35 mouse cellular contexts compared by ENCODE assay signal in the genomic region with DNA sequence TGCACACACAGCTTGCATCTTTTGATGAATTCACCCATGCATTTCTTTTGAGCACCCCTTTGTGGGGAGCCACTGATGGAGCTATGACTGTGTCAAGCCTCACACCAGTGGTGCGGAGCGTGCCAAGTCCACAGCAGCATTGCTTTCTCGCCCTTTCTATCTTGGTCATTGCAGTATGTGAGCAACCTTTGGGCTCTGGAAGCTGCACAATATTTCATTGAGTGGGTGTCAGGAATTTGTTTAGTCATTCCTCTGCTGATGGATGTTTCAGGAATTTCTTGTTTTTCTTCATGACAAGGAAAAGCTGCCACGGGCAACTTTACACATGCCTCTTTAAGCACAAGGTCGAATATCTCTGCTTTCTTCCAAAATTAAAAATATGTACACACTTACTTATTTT. TPM values are rescaled to one million over a fixed set of nuclear protein-coding genes. Genes with fewer than 3 reads are reported as not detected.
DNase-seq lines count a peak whose midpoint lies in the region; ATAC-seq and TF ChIP-seq lines count a peak whose summit lies in the region.
"Had no signal": no experiment of that assay in that cellular context is flagged by ENCODE, and none has a peak within 500 bp of the region (broad histone marks: within the 10 kb centered on the region; RNA-seq: fewer than 3 reads in every experiment).

No protein-coding gene starts in this region.

- no peaks in the 10 kb centered on the region for H3K9me3 ChIP-seq in lung, embryonic 14.5 days (ENCODE audit: low read depth, low read length)
- no peaks in the 10 kb centered on the region for H3K9me3 ChIP-seq in stomach, postnatal 0 days (ENCODE audit: control insufficient read depth, low read length)
- H3K9me3 ChIP-seq: heart, embryonic 15.5 days; limb, embryonic 10.5 days; limb, embryonic 15.5 days; liver, embryonic 15.5 days; midbrain, embryonic 13.5 days; neural tube, embryonic 13.5 days had no signal

- H3K4me2 ChIP-seq in lung, embryonic 14.5 days = no peak overlapping the region
- no peak overlapping the region for H3K4me2 ChIP-seq in stomach, postnatal 0 days (replicated peaks; ENCODE audit: low read depth)
- H3K4me2 ChIP-seq: heart, embryonic 15.5 days; limb, embryonic 15.5 days; liver, embryonic 15.5 days; midbrain, embryonic 13.5 days; neural tube, embryonic 13.5 days had no signal

- 43% methylated on average over 5 of the region's 5 CpGs for WGBS in lung, embryonic 14.5 days
- 50% methylated on average over 5 of the region's 5 CpGs for WGBS in stomach, postnatal 0 days

- in situ Hi-C loops in Patski (cut with MboI; ENCODE audit: low pct_unique_long_range_greater_than_20kb) = no loop called here

- TF ChIP-seq EP300 in stomach, postnatal 0 days (optimal IDR thresholded peaks at IDR 0.05) = no peak

- CTCF ChIA-PET in Patski (lab: Charles Lee) = no interaction called here

- H3K4me3 ChIP-seq in lung, embryonic 14.5 days (ENCODE audit: low read depth, low read length) = no peak overlapping the region
- H3K4me3 ChIP-seq in stomach, postnatal 0 days (ENCODE audit: low read depth, low read length) = no peak overlapping the region
- H3K4me3 ChIP-seq: heart, embryonic 15.5 days; layer of hippocampus, adult 2 months; limb, embryonic 10.5 days; limb, embryonic 15.5 days; liver, embryonic 15.5 days; midbrain, embryonic 13.5 days; neural tube, embryonic 13.5 days had no signal

- no peak for ATAC-seq in lung, embryonic 14.5 days (ENCODE audit: insufficient read depth)
- ATAC-seq in Patski = peak; percentile 85
- ATAC-seq in stomach, postnatal 0 days (ENCODE audit: low FRiP score, low TSS enrichment) = no peak
- ATAC-seq: midbrain, embryonic 13.5 days had no signal

- peaks cover 5% of the 10 kb centered on the region for H3K4me1 ChIP-seq in lung, embryonic 14.5 days (ENCODE audit: insufficient read depth)
- no peaks in the 10 kb centered on the region for H3K4me1 ChIP-seq in stomach, postnatal 0 days (replicated peaks; ENCODE audit: control insufficient read depth, insufficient read depth)
- H3K4me1 ChIP-seq: heart, embryonic 15.5 days; liver, embryonic 15.5 days; midbrain, embryonic 13.5 days had no signal

- no peak overlapping the region for H3K9ac ChIP-seq in lung, embryonic 14.5 days
- no peak overlapping the region for H3K9ac ChIP-seq in stomach, postnatal 0 days (ENCODE audit: low read length)
- H3K9ac ChIP-seq: heart, embryonic 15.5 days; limb, embryonic 15.5 days; liver, embryonic 15.5 days; midbrain, embryonic 13.5 days; neural tube, embryonic 13.5 days had no signal

- peak; percentile 62 for DNase-seq in lung, embryonic 14.5 days
- DNase-seq in lung, postnatal 14 days = no peak
- peak; percentile 84 for DNase-seq in Muller cell, postnatal 12 days (ENCODE audit: inconsistent ontology term)
- DNase-seq in Patski (ENCODE audit: low read depth, low spot score) = no peak
- no peak for DNase-seq in stomach, postnatal 0 days (ENCODE audit: low spot score)
- no peak for DNase-seq in adrenal gland, postnatal 36 days
- DNase-seq: adrenal gland, postnatal 14 days; cerebellum, adult 11-12 months; kidney, adult 18-20 months; kidney, postnatal 36 days had no signal

- POLR2A ChIA-PET in Patski (lab: Charles Lee) = no interaction called here

- no peak overlapping the region for H3K27ac ChIP-seq in lung, embryonic 14.5 days (ENCODE audit: low read depth)
- peak overlapping the region; percentile 41; the same call in 1 of the 2 replicates for H3K27ac ChIP-seq in stomach, postnatal 0 days (replicated peaks)
- H3K27ac ChIP-seq: heart, embryonic 15.5 days; layer of hippocampus, adult 2 months; limb, embryonic 10.5 days; limb, embryonic 15.5 days; liver, embryonic 15.5 days; macrophage; midbrain, embryonic 13.5 days; neural tube, embryonic 13.5 days had no signal

- H3K36me3 ChIP-seq in lung, embryonic 14.5 days (ENCODE audit: insufficient read depth) = no peaks in the 10 kb centered on the region
- H3K36me3 ChIP-seq in stomach, postnatal 0 days (ENCODE audit: control insufficient read depth, insufficient read depth, low read length) = no peaks in the 10 kb centered on the region
- H3K36me3 ChIP-seq: heart, embryonic 15.5 days; limb, embryonic 10.5 days; limb, embryonic 15.5 days; liver, embryonic 15.5 days; midbrain, embryonic 13.5 days; neural tube, embryonic 13.5 days had no signal

- no peaks in the 10 kb centered on the region for H3K27me3 ChIP-seq in lung, embryonic 14.5 days (ENCODE audit: insufficient read depth, low read length)
- H3K27me3 ChIP-seq in Patski = no peaks in the 10 kb centered on the region
- no peaks in the 10 kb centered on the region for H3K27me3 ChIP-seq in stomach, postnatal 0 days (ENCODE audit: control insufficient read depth, insufficient read depth, low read length)
- H3K27me3 ChIP-seq: heart, embryonic 15.5 days; limb, embryonic 15.5 days; liver, embryonic 15.5 days; midbrain, embryonic 13.5 days; neural tube, embryonic 13.5 days had no signal

- TF ChIP-seq CTCF in lung, embryonic 14.5 days (IDR thresholded peaks at IDR 0.05; ENCODE audit: low read depth) = no peak
- no peak for TF ChIP-seq CTCF in Patski (IDR thresholded peaks at IDR 0.05)
- TF ChIP-seq CTCF in stomach, postnatal 0 days (IDR thresholded peaks at IDR 0.05; ENCODE audit: low read depth) = no peak

RNA-seq across cellular contexts. Expression of a gene that starts 3.9 kb away (rescaled TPM):
- polyA plus RNA-seq in lung, embryonic 14.5 days (2014; fragmentation: Nextera tagmentation; extraction: Ambion mirVana) = not detected in 2 replicates
- 0.04 TPM for polyA plus RNA-seq in Patski (2021)
- 29.5 and 31.1 TPM in 2 replicates for polyA plus RNA-seq in stomach, postnatal 0 days (2015; fragmentation: Nextera tagmentation; extraction: Ambion mirVana)
- not detected for total RNA-seq in adrenal gland, postnatal 36 days (2021)
- total RNA-seq: adrenal gland, postnatal 14 days; CH12.LX; gastrocnemius, adult 8-10 months; heart, postnatal 25 days; layer of hippocampus, adult 2 months; layer of hippocampus, postnatal 25 days; left cerebral cortex, adult 8-10 months; megakaryocyte-erythroid progenitor cell, adult 5-6 weeks had no signal
- polyA plus RNA-seq: C2C12; cortical plate, adult 2 months; forebrain, embryonic 16.5 days; gonadal fat pad, adult 2 months; heart, embryonic 15.5 days; hindbrain, embryonic 11.5 days; hindbrain, embryonic 16.5 days; kidney, embryonic 16.5 days; liver, embryonic 15.5 days; macrophage; midbrain, embryonic 13.5 days; neural tube, embryonic 13.5 days; spleen, adult 2 months; testis, adult 2 months had no signal

RNA-seq across cellular contexts. Expression of a gene that starts 30.8 kb away (rescaled TPM):
- 0.18 and 0.21 TPM in 2 replicates for polyA plus RNA-seq in lung, embryonic 14.5 days (2014; fragmentation: Nextera tagmentation; extraction: Ambion mirVana)
- polyA plus RNA-seq in Patski (2021) = not detected
- 0.07 TPM in 1 of 2 replicates, not detected in the other for polyA plus RNA-seq in stomach, postnatal 0 days (2015; fragmentation: Nextera tagmentation; extraction: Ambion mirVana)
- total RNA-seq in adrenal gland, postnatal 36 days (2021) = not detected
- total RNA-seq: adrenal gland, postnatal 14 days; CH12.LX; gastrocnemius, adult 8-10 months; heart, postnatal 25 days; megakaryocyte-erythroid progenitor cell, adult 5-6 weeks had no signal
- polyA plus RNA-seq: C2C12; heart, embryonic 15.5 days; hindbrain, embryonic 11.5 days; intestine, embryonic 14.5 days; kidney, embryonic 16.5 days; liver, embryonic 15.5 days; macrophage; spleen, adult 2 months; thymus, postnatal 0 days had no signal

RNA-seq across cellular contexts. Expression of a gene that starts 58.3 kb away (rescaled TPM):
- 0.77 and 1.1 TPM in 2 replicates for polyA plus RNA-seq in lung, embryonic 14.5 days (2014; fragmentation: Nextera tagmentation; extraction: Ambion mirVana)
- polyA plus RNA-seq in Patski (2021) = 0.45 TPM
- polyA plus RNA-seq in stomach, postnatal 0 days (2015; fragmentation: Nextera tagmentation; extraction: Ambion mirVana) = 0.23 and 0.38 TPM in 2 replicates
- total RNA-seq in adrenal gland, postnatal 36 days (2021) = not detected
- total RNA-seq: gastrocnemius, adult 8-10 months; heart, postnatal 25 days; megakaryocyte-erythroid progenitor cell, adult 5-6 weeks had no signal
- polyA plus RNA-seq: C2C12, macrophage had no signal

Comparison
In these comparisons a context has a peak if more than half of its experiments do, and no peak if none do; other contexts are left out.
1. DNase-seq: peak in lung, embryonic 14.5 days (single experiment) and Muller cell, postnatal 12 days (single experiment); none in lung, postnatal 14 days (single experiment), Patski (single experiment), stomach, postnatal 0 days (single experiment) and adrenal gland, postnatal 36 days (0 of 2).
2. RNA of a gene that starts 3.9 kb away (polyA plus RNA-seq): 29.5 to 31.1 TPM in stomach, postnatal 0 days; 0.04 TPM in Patski (single experiment) and not detected in lung, embryonic 14.5 days; every median in the first group is over 10 times any median in the second.